Mouse (Mus musculus): ENCODE results near the gene Rpgr. TPM values are rescaled to one million over a fixed set of nuclear protein-coding genes. Genes with fewer than 3 reads are reported as not detected.
A peak's percentile ranks its signal among the peaks of the same experiment; 100 is the strongest.

Rpgr gene
- polyA plus RNA-seq (2012; ENCODE audit: insufficient read depth, insufficient read length, low replicate concordance, missing spikeins), result not detected in 2 replicates

- 13% methylated on average over 47 of the region's 47 CpGs for WGBS
- peak; percentile 71 for TF ChIP-seq CTCF (IDR thresholded peaks at IDR 0.05; ENCODE audit: insufficient read depth, low read depth, low read length)
- no peak; the same call in 1 of the 2 replicates for TF ChIP-seq POLR2A (IDR thresholded peaks at IDR 0.05; ENCODE audit: insufficient read depth, low read depth, low read length)
- H3K4me3 ChIP-seq (ENCODE audit: insufficient read depth, low read depth, low read length), result peak within 1 kb of the TSS; percentile 95
- H3K4me1 ChIP-seq (ENCODE audit: control insufficient read depth, insufficient read depth, low read length), result no peaks in the 10 kb centered on the region
- H3K27ac ChIP-seq (ENCODE audit: insufficient read depth, low read depth, low read length), result peak within 1 kb of the TSS; percentile 72
Measured at GRCm38 (mm10) chrX:10216410-10216949, at the start of gene Rpgr. Gene Rpgr, minus strand, starts transcription at chrX:10216920.

- Histone ChIP-seq H3K4me3 (ENCODE audit: insufficient read depth, low read depth, low read length) (no peak overlapping the region), H3K27ac (ENCODE audit: insufficient read depth, low read depth, low read length) (no peak overlapping the region), H3K4me1 (ENCODE audit: control insufficient read depth, insufficient read depth, low read length) (no peaks in the 10 kb centered on the region)
- no peak for TF ChIP-seq POLR2A (IDR thresholded peaks at IDR 0.05; ENCODE audit: insufficient read depth, low read depth, low read length)
- no peak for TF ChIP-seq CTCF (IDR thresholded peaks at IDR 0.05; ENCODE audit: insufficient read depth, low read depth, low read length)
- 49% methylated on average over 5 of the region's 5 CpGs for WGBS
Measured at GRCm38 (mm10) chrX:10258260-10258659, 41.5 kb upstream of the Rpgr start.

GRCm38 (mm10) chrX:10257774-10258173 lies 41.1 kb upstream of the Rpgr start:
- 82% methylated on average over 1 of the region's 1 CpGs for WGBS
- no peak overlapping the region for H3K27ac ChIP-seq (ENCODE audit: insufficient read depth, low read depth, low read length)
- H3K4me1 ChIP-seq (ENCODE audit: control insufficient read depth, insufficient read depth, low read length), result no peaks in the 10 kb centered on the region
- H3K4me3 ChIP-seq (ENCODE audit: insufficient read depth, low read depth, low read length), result no peak overlapping the region
- no peak for TF ChIP-seq CTCF (IDR thresholded peaks at IDR 0.05; ENCODE audit: insufficient read depth, low read depth, low read length)
- TF ChIP-seq POLR2A (IDR thresholded peaks at IDR 0.05; ENCODE audit: insufficient read depth, low read depth, low read length), result no peak

- TF ChIP-seq CTCF (IDR thresholded peaks at IDR 0.05; ENCODE audit: insufficient read depth, low read depth, low read length), result no peak
- no peak for TF ChIP-seq POLR2A (IDR thresholded peaks at IDR 0.05; ENCODE audit: insufficient read depth, low read depth, low read length)
- WGBS, result 31% methylated on average over 2 of the region's 2 CpGs
- Histone ChIP-seq H3K27ac (ENCODE audit: insufficient read depth, low read depth, low read length) (no peak within 1 kb of the TSS), H3K4me1 (ENCODE audit: control insufficient read depth, insufficient read depth, low read length) (no peaks in the 10 kb centered on the region), H3K4me3 (ENCODE audit: insufficient read depth, low read depth, low read length) (no peak within 1 kb of the TSS)
Measured at GRCm38 (mm10) chrX:10251852-10252504, 35.3 kb upstream of the Rpgr start, which contains the start of gene Otc. Gene Otc, plus strand, starts transcription at chrX:10252305.

- TF ChIP-seq POLR2A (IDR thresholded peaks at IDR 0.05; ENCODE audit: insufficient read depth, low read depth, low read length), result no peak
- no peaks in the 10 kb centered on the region for H3K4me1 ChIP-seq (ENCODE audit: control insufficient read depth, insufficient read depth, low read length)
- H3K27ac ChIP-seq (ENCODE audit: insufficient read depth, low read depth, low read length), result no peak overlapping the region
- no peak overlapping the region for H3K4me3 ChIP-seq (ENCODE audit: insufficient read depth, low read depth, low read length)
Measured at GRCm38 (mm10) chrX:10251357-10251756, 34.6 kb upstream of the Rpgr start.

GRCm38 (mm10) chrX:10243916-10244315 lies 27.2 kb upstream of the Rpgr start:
- WGBS, result 77% methylated on average over 3 of the region's 3 CpGs
- TF ChIP-seq CTCF (IDR thresholded peaks at IDR 0.05; ENCODE audit: insufficient read depth, low read depth, low read length) (no peak), POLR2A (IDR thresholded peaks at IDR 0.05; ENCODE audit: insufficient read depth, low read depth, low read length) (no peak)
- no peaks in the 10 kb centered on the region for H3K4me1 ChIP-seq (ENCODE audit: control insufficient read depth, insufficient read depth, low read length)
- H3K27ac ChIP-seq (ENCODE audit: insufficient read depth, low read depth, low read length), result no peak overlapping the region
- no peak overlapping the region for H3K4me3 ChIP-seq (ENCODE audit: insufficient read depth, low read depth, low read length)

- Histone ChIP-seq H3K27ac (ENCODE audit: insufficient read depth, low read depth, low read length) (no peak overlapping the region), H3K4me1 (ENCODE audit: control insufficient read depth, insufficient read depth, low read length) (no peaks in the 10 kb centered on the region), H3K4me3 (ENCODE audit: insufficient read depth, low read depth, low read length) (no peak overlapping the region)
- TF ChIP-seq CTCF (IDR thresholded peaks at IDR 0.05; ENCODE audit: insufficient read depth, low read depth, low read length) (no peak), POLR2A (IDR thresholded peaks at IDR 0.05; ENCODE audit: insufficient read depth, low read depth, low read length) (no peak)
- WGBS, result 75% methylated on average over 4 of the region's 4 CpGs
Measured at GRCm38 (mm10) chrX:10239515-10239914, 22.8 kb upstream of the Rpgr start.

- Histone ChIP-seq H3K4me3 (ENCODE audit: insufficient read depth, low read depth, low read length) (no peak overlapping the region), H3K4me1 (ENCODE audit: control insufficient read depth, insufficient read depth, low read length) (no peaks in the 10 kb centered on the region), H3K27ac (ENCODE audit: insufficient read depth, low read depth, low read length) (no peak overlapping the region)
- WGBS, result 90% methylated on average over 3 of the region's 3 CpGs
- TF ChIP-seq CTCF (IDR thresholded peaks at IDR 0.05; ENCODE audit: insufficient read depth, low read depth, low read length), result no peak
- no peak for TF ChIP-seq POLR2A (IDR thresholded peaks at IDR 0.05; ENCODE audit: insufficient read depth, low read depth, low read length)
Measured at GRCm38 (mm10) chrX:10234617-10235016, 17.9 kb upstream of the Rpgr start.

- Histone ChIP-seq H3K27ac (ENCODE audit: insufficient read depth, low read depth, low read length) (no peak overlapping the region), H3K4me3 (ENCODE audit: insufficient read depth, low read depth, low read length) (no peak overlapping the region), H3K4me1 (ENCODE audit: control insufficient read depth, insufficient read depth, low read length) (no peaks in the 10 kb centered on the region)
- TF ChIP-seq POLR2A (IDR thresholded peaks at IDR 0.05; ENCODE audit: insufficient read depth, low read depth, low read length) (no peak), CTCF (IDR thresholded peaks at IDR 0.05; ENCODE audit: insufficient read depth, low read depth, low read length) (no peak)
- WGBS, result 31% methylated on average over 2 of the region's 2 CpGs
Measured at GRCm38 (mm10) chrX:10233051-10233450, 16.3 kb upstream of the Rpgr start.
